Mouse (Mus musculus) E14TG2a.4 (cell line): ENCODE results near the gene Car14.

ENCODE experiments used
- CTCF ChIP-seq: conservative IDR thresholded peaks from 2 replicates; pipeline ENCODE4 v1.5.1; 2014; ENCODE audit warnings: low read length
- NANOG ChIP-seq: IDR thresholded peaks from 2 replicates; pipeline ENCODE4 v1.6.1; 2014; ENCODE audit warnings: borderline replicate concordance, low read length, mixed read lengths
- POU5F1 ChIP-seq: IDR thresholded peaks from 2 replicates; pipeline ENCODE4 v1.6.1; 2014; ENCODE audit warnings: low read length, borderline replicate concordance

- TF ChIP-seq CTCF = no peak
- no peak for TF ChIP-seq POU5F1
- no peak for TF ChIP-seq NANOG
Measured at GRCm38 (mm10) chr3:95924185-95924584, 19.7 kb upstream of the Car14 start.
